Mouse (Mus musculus): ENCODE measurements around the gene Lrba. TPM values are rescaled to one million over a fixed set of nuclear protein-coding genes. Genes with fewer than 3 reads are reported as not detected.

The Lrba gene
- polyA plus RNA-seq, 1 experiment = 5.4 TPM

GRCm38 (mm10) chr3:86201645-86202175 lies 22.8 kb upstream of the Lrba start:
- TF ChIP-seq POLR2A (IDR thresholded peaks at IDR 0.05; ENCODE audit: control insufficient read depth, low read depth, low read length) = no peak
- TF ChIP-seq CTCF (IDR thresholded peaks at IDR 0.05; ENCODE audit: control insufficient read depth, insufficient read depth, insufficient replicate concordance, low read depth, low read length) = no peak
- H3K4me3 ChIP-seq (ENCODE audit: control insufficient read depth, low read depth, low read length) = no peak overlapping the region
- H3K36me3 ChIP-seq (ENCODE audit: control insufficient read depth, insufficient read depth, low read length) = no peaks in the 10 kb centered on the region
- H3K27me3 ChIP-seq (ENCODE audit: control insufficient read depth, insufficient read depth, low read length) = no peaks in the 10 kb centered on the region
- H3K4me1 ChIP-seq (ENCODE audit: control insufficient read depth, insufficient read depth, low read length) = no peaks in the 10 kb centered on the region
- no peak overlapping the region for H3K27ac ChIP-seq (ENCODE audit: control insufficient read depth, insufficient read depth, low read depth, low read length)

- no peak overlapping the region for H3K27ac ChIP-seq (ENCODE audit: control insufficient read depth, insufficient read depth, low read depth, low read length)
- H3K4me1 ChIP-seq (ENCODE audit: control insufficient read depth, insufficient read depth, low read length) = no peaks in the 10 kb centered on the region
- no peak overlapping the region for H3K4me3 ChIP-seq (ENCODE audit: control insufficient read depth, low read depth, low read length)
- TF ChIP-seq POLR2A (IDR thresholded peaks at IDR 0.05; ENCODE audit: control insufficient read depth, low read depth, low read length) (no peak), CTCF (IDR thresholded peaks at IDR 0.05; ENCODE audit: control insufficient read depth, insufficient read depth, insufficient replicate concordance, low read depth, low read length) (no peak)
- no peaks in the 10 kb centered on the region for H3K36me3 ChIP-seq (ENCODE audit: control insufficient read depth, insufficient read depth, low read length)
- no peaks in the 10 kb centered on the region for H3K27me3 ChIP-seq (ENCODE audit: control insufficient read depth, insufficient read depth, low read length)
Measured at GRCm38 (mm10) chr3:86202449-86202848, 22.0 kb upstream of the Lrba start.

- no peak overlapping the region for H3K27ac ChIP-seq (ENCODE audit: control insufficient read depth, insufficient read depth, low read depth, low read length)
- H3K4me1 ChIP-seq (ENCODE audit: control insufficient read depth, insufficient read depth, low read length) = no peaks in the 10 kb centered on the region
- no peak for TF ChIP-seq CTCF (IDR thresholded peaks at IDR 0.05; ENCODE audit: control insufficient read depth, insufficient read depth, insufficient replicate concordance, low read depth, low read length)
- TF ChIP-seq POLR2A (IDR thresholded peaks at IDR 0.05; ENCODE audit: control insufficient read depth, low read depth, low read length) = no peak
- H3K4me3 ChIP-seq (ENCODE audit: control insufficient read depth, low read depth, low read length) = no peak overlapping the region
- H3K27me3 ChIP-seq (ENCODE audit: control insufficient read depth, insufficient read depth, low read length) = no peaks in the 10 kb centered on the region
- no peaks in the 10 kb centered on the region for H3K36me3 ChIP-seq (ENCODE audit: control insufficient read depth, insufficient read depth, low read length)
Measured at GRCm38 (mm10) chr3:86204608-86205358, 19.7 kb upstream of the Lrba start.

GRCm38 (mm10) chr3:86206556-86206955 lies 17.9 kb upstream of the Lrba start:
- Histone ChIP-seq H3K36me3 (ENCODE audit: control insufficient read depth, insufficient read depth, low read length) (no peaks in the 10 kb centered on the region), H3K27me3 (ENCODE audit: control insufficient read depth, insufficient read depth, low read length) (no peaks in the 10 kb centered on the region), H3K4me1 (ENCODE audit: control insufficient read depth, insufficient read depth, low read length) (no peaks in the 10 kb centered on the region), H3K4me3 (ENCODE audit: control insufficient read depth, low read depth, low read length) (no peak overlapping the region), H3K27ac (ENCODE audit: control insufficient read depth, insufficient read depth, low read depth, low read length) (no peak overlapping the region)
- no peak for TF ChIP-seq CTCF (IDR thresholded peaks at IDR 0.05; ENCODE audit: control insufficient read depth, insufficient read depth, insufficient replicate concordance, low read depth, low read length)
- no peak for TF ChIP-seq POLR2A (IDR thresholded peaks at IDR 0.05; ENCODE audit: control insufficient read depth, low read depth, low read length)

- no peaks in the 10 kb centered on the region for H3K4me1 ChIP-seq (ENCODE audit: control insufficient read depth, insufficient read depth, low read length)
- H3K27ac ChIP-seq (ENCODE audit: control insufficient read depth, insufficient read depth, low read depth, low read length) = no peak overlapping the region
- no peak overlapping the region for H3K4me3 ChIP-seq (ENCODE audit: control insufficient read depth, low read depth, low read length)
- H3K27me3 ChIP-seq (ENCODE audit: control insufficient read depth, insufficient read depth, low read length) = no peaks in the 10 kb centered on the region
- H3K36me3 ChIP-seq (ENCODE audit: control insufficient read depth, insufficient read depth, low read length) = no peaks in the 10 kb centered on the region
- TF ChIP-seq POLR2A (IDR thresholded peaks at IDR 0.05; ENCODE audit: control insufficient read depth, low read depth, low read length) (no peak), CTCF (IDR thresholded peaks at IDR 0.05; ENCODE audit: control insufficient read depth, insufficient read depth, insufficient replicate concordance, low read depth, low read length) (no peak)
Measured at GRCm38 (mm10) chr3:86210267-86210939, 14.1 kb upstream of the Lrba start.

GRCm38 (mm10) chr3:86210959-86211358 lies 13.5 kb upstream of the Lrba start:
- Histone ChIP-seq H3K36me3 (ENCODE audit: control insufficient read depth, insufficient read depth, low read length) (no peaks in the 10 kb centered on the region), H3K4me1 (ENCODE audit: control insufficient read depth, insufficient read depth, low read length) (no peaks in the 10 kb centered on the region)

GRCm38 (mm10) chr3:86214248-86214647 lies 10.2 kb upstream of the Lrba start:
- Histone ChIP-seq H3K36me3 (ENCODE audit: control insufficient read depth, insufficient read depth, low read length) (no peaks in the 10 kb centered on the region), H3K4me1 (ENCODE audit: control insufficient read depth, insufficient read depth, low read length) (no peaks in the 10 kb centered on the region), H3K27me3 (ENCODE audit: control insufficient read depth, insufficient read depth, low read length) (no peaks in the 10 kb centered on the region), H3K27ac (ENCODE audit: control insufficient read depth, insufficient read depth, low read depth, low read length) (no peak overlapping the region), H3K4me3 (ENCODE audit: control insufficient read depth, low read depth, low read length) (no peak overlapping the region)
- no peak for TF ChIP-seq POLR2A (IDR thresholded peaks at IDR 0.05; ENCODE audit: control insufficient read depth, low read depth, low read length)
- no peak for TF ChIP-seq CTCF (IDR thresholded peaks at IDR 0.05; ENCODE audit: control insufficient read depth, insufficient read depth, insufficient replicate concordance, low read depth, low read length)

More at GRCm38 (mm10) chr3:86210959-86211358, 13.5 kb upstream of the Lrba start:
- Histone ChIP-seq H3K4me3 (ENCODE audit: control insufficient read depth, low read depth, low read length) (no peak overlapping the region), H3K27ac (ENCODE audit: control insufficient read depth, insufficient read depth, low read depth, low read length) (no peak overlapping the region), H3K27me3 (ENCODE audit: control insufficient read depth, insufficient read depth, low read length) (no peaks in the 10 kb centered on the region)
- TF ChIP-seq POLR2A (IDR thresholded peaks at IDR 0.05; ENCODE audit: control insufficient read depth, low read depth, low read length) (no peak), CTCF (IDR thresholded peaks at IDR 0.05; ENCODE audit: control insufficient read depth, insufficient read depth, insufficient replicate concordance, low read depth, low read length) (no peak)

Data from testis, adult 2 months (tissue).